Mouse (Mus musculus) left cerebral cortex, adult 18-20 months (tissue): ENCODE data around the gene Cd81. TPM values are rescaled to one million over a fixed set of nuclear protein-coding genes. Genes with fewer than 3 reads are reported as not detected.
A peak's percentile ranks its signal among the peaks of the same experiment; 100 is the strongest.

ENCODE experiments used
- DNase-seq, 2 experiments: peaks; one replicate each; pipeline ENCODE4 v3.0.0; 2021 to 2022; ENCODE audit warnings: low spot score in 2 of 2, mixed read lengths in 1 of 2
- total RNA-seq, 2 experiments: library from RNA; stranded (reverse); gene quantifications; 2 replicates each; pipeline ENCODE4 v1.2.3; 2021

Gene Cd81
- total RNA-seq, 2 experiments from 2014 or later, result 388 to 392 TPM

GRCm38 (mm10) chr7:143020040-143020439, 32.5 kb upstream of the Cd81 start:
- DNase-seq, result no peak

- no peak for DNase-seq
Measured at GRCm38 (mm10) chr7:143020764-143021163, 31.8 kb upstream of the Cd81 start.

- DNase-seq, result no peak
Measured at GRCm38 (mm10) chr7:143021356-143022164, 31.0 kb upstream of the Cd81 start.

DNA sequence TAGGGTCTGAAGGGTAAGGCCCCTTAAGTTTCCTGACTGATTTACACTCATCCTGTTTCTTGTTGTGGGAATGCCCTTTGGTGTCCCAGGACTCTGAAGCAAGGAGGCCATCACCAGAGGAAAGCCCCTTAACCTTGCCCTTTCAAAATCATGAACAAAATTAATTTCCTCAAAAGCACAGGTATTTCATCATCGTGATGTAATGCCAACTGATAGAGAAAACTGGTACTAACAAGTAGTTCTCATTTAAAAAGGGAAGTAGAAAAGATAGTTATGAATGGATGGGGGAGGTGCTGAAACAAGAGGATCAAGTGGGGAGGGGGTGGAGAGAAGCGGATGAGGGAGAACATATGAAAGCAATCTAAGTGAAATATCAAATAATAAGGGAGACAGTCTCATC, 29.0 kb upstream of the Cd81 start:
- DNase-seq, result no peak

DNA sequence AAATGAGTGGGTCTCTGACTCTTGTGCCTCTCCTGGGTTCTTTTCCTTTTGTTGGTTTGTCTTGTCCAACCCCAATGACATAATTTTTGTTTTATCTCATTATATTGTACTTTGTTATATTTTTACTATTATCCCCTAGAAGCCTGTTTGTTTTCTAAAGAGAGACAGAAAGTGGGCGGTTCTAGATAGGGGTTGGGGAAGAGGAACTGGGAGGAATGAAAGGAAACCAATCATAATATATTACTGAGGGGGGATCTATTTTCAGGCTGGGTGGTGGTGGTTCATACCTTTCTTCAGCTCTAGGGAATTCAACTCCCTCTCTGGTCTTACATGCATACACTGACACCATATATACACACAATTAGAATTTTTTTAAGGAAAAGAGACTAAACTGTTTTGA, 28.2 kb upstream of the Cd81 start:
- DNase-seq, result no peak

DNA sequence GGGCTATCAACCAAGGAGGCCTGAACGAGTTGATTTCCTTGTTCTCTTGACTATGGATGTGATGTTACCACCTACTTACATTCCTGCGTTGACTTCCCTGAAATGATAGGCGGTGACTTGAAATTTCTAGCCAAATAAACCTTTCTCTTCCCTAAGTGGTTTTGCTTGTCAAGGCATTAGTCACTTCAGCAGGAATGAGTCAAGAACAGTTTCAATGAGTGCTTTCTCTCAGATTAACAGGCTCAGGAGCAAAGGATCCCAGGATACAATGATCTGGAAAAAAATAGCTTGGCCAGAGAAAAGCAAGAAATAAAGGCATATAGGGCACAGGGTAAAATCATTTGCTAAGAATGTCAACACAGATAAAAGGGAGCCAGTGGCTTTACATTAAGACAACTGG, 27.0 kb upstream of the Cd81 start:
- no peak for DNase-seq

DNA sequence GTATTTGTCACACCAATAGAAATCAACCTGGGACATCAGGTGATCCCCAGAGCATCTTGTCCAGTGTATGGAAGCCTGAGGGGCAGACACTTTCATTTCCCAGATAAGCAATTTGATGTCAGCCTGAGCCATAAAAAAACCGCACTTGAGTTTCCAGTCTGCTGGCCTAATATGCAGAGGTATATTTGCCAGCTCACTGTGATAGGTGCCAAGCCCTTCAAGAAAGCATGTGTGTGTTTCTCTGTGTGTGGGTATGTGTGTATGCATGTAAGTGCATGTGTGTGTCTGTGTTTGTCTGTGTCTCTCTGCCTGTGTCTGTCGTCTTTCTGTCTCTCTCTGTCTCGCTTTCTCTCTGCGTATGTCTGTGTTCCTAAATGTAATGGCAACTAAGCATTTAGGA, 25.3 kb upstream of the Cd81 start:
- no peak for DNase-seq

DNA sequence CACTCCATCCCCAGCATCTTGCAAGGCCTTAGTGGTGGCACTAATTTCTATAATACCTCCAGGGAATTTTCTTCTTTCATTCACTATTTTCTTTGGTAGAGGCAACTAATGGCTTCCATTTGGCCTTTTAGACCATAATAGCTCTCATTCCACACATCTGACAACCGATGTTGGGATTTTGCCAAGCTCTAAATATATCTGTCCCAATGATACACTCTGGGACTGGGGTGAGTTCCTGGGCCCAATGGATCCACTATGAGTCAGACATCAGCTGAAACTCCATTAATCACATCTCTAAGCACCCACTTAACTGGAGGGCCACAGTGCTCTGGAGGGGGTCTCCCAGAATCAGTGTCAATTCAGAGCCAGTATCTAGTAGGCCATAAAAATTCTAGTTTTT, 20.7 kb upstream of the Cd81 start:
- DNase-seq, result no peak

DNA sequence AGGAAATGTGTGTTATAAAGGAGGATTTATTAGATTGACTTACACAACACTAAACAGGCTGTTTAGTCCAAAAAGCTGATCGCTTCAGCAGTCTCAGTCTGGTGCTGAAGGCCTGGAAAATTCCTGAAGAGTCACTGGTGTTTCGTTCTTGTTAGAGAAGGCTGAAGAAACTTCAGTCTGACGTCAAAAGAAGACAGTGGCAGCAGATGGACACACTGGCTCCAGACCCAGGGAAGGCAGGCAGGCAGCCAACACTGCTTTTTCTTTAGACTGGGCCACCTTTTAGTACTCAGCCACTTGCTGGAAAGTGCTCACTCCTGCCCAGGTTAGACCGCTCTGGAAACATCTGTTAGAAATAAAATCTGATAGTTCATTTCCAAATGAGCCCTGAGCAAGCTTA, 19.0 kb upstream of the Cd81 start:
- peak; percentile 33 to 46 for DNase-seq

GRCm38 (mm10) chr7:143034112-143034511, 18.4 kb upstream of the Cd81 start:
- no peak for DNase-seq

DNA sequence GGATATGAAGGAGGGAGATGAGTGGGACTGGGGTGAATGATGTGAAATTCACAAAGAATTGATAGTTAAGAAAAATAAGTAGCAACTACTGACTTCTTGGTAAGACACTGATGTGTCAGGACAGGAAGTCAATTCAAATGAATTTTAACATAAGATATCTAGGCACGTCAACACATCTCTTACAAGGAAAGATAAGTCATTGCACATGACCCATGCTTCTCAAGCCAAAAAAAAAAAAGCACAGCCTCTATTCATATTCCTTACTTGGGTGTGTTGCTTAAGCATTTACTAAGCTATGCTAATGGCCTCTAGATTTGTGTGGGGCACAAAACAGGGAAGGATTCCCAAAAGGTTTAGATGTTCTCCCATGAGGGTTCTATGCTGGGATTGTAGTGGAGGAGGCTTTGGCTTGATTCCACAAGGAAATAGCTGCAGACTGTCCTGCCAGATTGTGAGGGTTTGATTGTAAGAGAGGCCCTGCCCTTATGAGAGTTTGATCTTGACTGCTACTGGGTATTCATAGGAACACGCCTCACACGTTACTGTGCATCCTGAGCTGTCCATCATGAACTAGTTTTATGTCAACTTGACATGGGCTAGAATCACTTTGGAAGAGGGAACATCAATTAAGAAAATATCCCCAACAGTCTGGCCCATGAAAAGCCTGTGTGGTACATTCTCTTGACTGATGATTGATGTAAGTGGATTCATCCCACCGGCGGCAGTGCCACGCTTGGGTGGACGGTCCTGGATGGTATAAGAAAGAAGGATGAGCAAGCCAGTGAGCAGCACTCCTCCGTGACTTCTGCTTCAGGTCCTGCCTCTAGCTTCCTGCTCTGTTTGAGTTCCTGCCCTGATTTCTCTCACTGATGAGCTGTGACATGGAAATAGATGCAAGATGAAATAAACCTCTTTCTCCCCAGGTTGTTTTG, 17.8 kb upstream of the Cd81 start:
- no peak for DNase-seq

DNA sequence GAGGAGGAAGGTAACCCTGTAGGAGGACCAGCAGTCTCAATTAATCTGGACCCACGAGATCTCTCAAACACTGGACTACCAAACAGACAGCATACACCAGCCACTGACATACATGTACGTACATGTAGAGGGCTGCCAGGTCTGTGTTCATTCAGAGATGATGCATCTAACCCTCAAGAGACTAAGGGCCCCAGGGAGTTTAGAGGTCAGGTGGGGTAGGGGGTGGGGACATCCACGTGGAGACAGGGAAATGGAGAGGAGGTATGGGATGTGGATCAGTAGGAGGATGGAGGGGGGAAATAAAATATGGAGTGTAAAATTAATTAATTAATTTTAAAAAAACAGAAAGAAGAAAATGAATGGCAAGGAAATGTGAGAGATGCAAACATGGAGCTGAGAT, 15.8 kb upstream of the Cd81 start:
- DNase-seq, result no peak

GRCm38 (mm10) chr7:143037306-143037705, 15.2 kb upstream of the Cd81 start:
- DNase-seq, result no peak

DNA sequence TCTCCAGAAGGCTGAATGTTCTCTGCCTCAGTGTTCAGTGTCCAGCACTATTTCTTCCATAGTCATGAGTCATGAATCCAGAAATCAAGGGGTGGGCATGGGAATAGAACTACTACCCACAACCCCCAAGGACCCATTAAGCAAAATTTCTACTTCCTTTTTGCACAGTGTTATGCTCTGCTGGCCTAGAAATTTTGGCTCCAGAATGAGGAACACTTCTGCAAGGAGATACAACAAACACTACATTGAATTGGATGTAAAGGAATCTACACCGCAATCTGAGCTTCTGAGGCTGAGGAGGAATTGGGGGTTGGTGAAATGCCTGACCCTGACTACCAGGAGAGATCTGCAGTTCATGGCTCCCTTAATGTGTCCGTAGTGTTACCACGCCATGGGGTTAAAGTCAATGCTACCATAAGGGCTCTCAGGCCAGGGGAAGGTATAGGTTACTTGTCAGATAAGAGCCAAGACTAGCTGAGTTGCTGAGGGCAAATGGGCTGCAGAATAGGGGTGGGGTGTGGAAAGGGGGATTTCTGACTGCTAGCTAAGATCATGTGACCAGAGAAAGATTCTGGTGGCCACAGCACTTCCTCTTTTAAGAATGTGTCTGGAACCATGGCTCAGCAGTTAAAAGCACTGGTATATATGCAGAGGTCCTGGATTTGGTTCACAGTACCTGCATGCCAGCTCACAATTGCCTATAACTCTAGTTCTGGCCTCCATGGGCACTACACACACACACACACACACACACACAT, 14.2 kb upstream of the Cd81 start:
- DNase-seq, result no peak

DNA sequence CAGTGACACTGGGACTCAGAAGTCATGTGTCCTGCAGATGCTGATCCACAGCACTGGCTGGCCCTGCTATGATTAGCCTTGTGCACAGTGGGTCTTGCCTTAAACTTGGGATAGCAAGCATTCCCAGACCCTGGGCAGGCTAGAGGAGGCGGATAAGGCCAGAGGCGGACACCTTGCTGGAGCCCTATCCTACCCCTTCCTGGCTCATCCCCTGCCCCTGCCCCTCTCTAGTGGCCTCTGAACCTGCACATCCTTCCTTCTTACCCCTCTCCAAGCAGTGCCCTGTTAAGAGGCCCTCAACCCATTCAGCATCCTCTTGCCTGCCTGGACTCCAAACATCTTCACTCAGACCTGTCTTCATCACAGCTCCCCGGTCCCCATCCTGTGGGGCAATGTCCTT, 12.0 kb upstream of the Cd81 start:
- DNase-seq, result no peak

GRCm38 (mm10) chr7:143041138-143041822, 11.3 kb upstream of the Cd81 start:
- DNase-seq, result no peak

DNA sequence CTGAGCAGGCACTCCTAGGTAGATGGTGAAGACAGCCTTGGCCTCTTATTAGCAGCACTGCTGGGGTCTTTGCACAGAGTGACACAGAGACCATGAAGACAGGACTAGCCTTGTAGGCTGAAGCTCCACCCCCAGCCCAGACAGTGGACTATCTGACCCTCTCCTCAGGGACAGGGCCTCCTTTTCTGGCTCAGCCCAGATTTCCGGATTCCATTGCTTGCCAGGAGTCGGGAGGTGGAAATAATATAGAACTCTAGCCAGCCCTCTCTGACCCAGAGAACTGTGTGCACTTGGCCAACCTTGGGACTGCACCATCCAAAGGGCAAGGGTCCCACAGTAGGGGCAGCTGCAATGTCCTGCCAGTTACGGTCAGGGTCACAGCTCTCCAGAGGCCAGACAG, 10.4 kb upstream of the Cd81 start:
- DNase-seq, result no peak

DNA sequence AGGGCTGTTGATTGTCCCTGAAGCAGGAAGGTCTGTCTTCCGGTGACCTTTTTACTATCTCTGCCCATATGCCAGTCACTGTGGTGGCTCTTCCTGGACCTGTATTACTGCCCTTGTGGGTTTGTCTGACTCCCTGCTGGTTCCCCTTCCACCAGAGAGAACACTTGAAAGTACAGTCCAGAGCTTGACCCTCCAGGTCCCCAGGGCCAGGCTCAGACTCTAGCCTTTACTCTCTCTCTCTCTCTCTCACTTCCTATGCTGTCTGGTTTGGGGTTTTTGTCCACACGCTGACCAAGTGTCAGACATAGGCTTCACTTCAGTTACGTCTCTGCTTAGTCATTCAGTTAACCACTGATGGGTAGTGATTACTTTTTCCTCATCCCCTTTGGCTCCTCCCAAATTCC, 9.6 kb upstream of the Cd81 start:
- DNase-seq, result no peak

- no peak for DNase-seq
Measured at GRCm38 (mm10) chr7:143044049-143044825, 8.3 kb upstream of the Cd81 start.

- DNase-seq, result no peak
Measured at GRCm38 (mm10) chr7:143044826-143045206, 7.7 kb upstream of the Cd81 start.
